Mouse (Mus musculus) lung, postnatal 0 days (tissue): ENCODE measurements around the gene Ppp1r10. TPM values are rescaled to one million over a fixed set of nuclear protein-coding genes. Genes with fewer than 3 reads are reported as not detected.

Experiments used
- ATAC-seq: fragments of 200-750 bp; cut with Nextera tagmentation; 2 replicates; pipeline ENCODE4 v1.8.0; 2017; ENCODE audit warnings: moderate library complexity
- DNase-seq: peaks from one replicate; pipeline ENCODE4 v3.0.0-alpha.2; 2016; ENCODE audit warnings: low spot score
- H3K27ac ChIP-seq: fragments of 300-500 bp; sonication (generic); 2 replicates; pipeline ENCODE4 v1.5.1; 2014; ENCODE audit warnings: antibody characterized with exemption, mild to moderate bottlenecking, low read length, mixed read lengths
- H3K27me3 ChIP-seq: fragments of 300-500 bp; sonication (generic); replicated peaks from 2 replicates; pipeline ENCODE4 v1.6.1; 2014; ENCODE audit warnings: low read length, mixed read lengths; ENCODE audit not compliant: insufficient read depth
- H3K36me3 ChIP-seq: fragments of 300-500 bp; sonication (generic); 2 replicates; pipeline ENCODE4 v1.6.1; 2014; ENCODE audit warnings: low read length, mixed read lengths; ENCODE audit not compliant: insufficient read depth
- H3K4me1 ChIP-seq: fragments of 300-500 bp; sonication (generic); 2 replicates; pipeline ENCODE4 v1.6.1; 2014; ENCODE audit warnings: antibody characterized with exemption, low read depth, low read length, mixed read lengths; ENCODE audit not compliant: insufficient read depth
- H3K4me2 ChIP-seq: fragments of 300-500 bp; sonication (generic); replicated peaks from 2 replicates; pipeline ENCODE4 v1.6.1; 2014; ENCODE audit warnings: low read depth, mild to moderate bottlenecking, low read length, moderate library complexity, mixed read lengths
- H3K4me3 ChIP-seq: fragments of 300-500 bp; sonication (generic); 2 replicates; pipeline ENCODE4 v1.5.1; 2014; ENCODE audit warnings: low read depth, low read length
- H3K9ac ChIP-seq: fragments of 300-500 bp; sonication (generic); replicated peaks from 2 replicates; pipeline ENCODE4 v1.6.1; 2014; ENCODE audit warnings: low read depth, mild to moderate bottlenecking
- H3K9me3 ChIP-seq: fragments of 300-500 bp; sonication (generic); 2 replicates; pipeline ENCODE4 v1.6.1; 2016; ENCODE audit warnings: low read length, mixed read lengths
- CTCF ChIP-seq: IDR thresholded peaks from 2 replicates; pipeline ENCODE4 v1.5.1; 2016; ENCODE audit warnings: antibody characterized with exemption, mild to moderate bottlenecking
- EP300 ChIP-seq: IDR thresholded peaks from 2 replicates; pipeline ENCODE4 v1.6.1; 2016; ENCODE audit warnings: antibody characterized with exemption, mild to moderate bottlenecking, control low read depth
- WGBS: fragments of 180-500 bp; shearing (Covaris S2); extraction: QIAGEN DNeasy Blood & Tissue Kit; methylation state at CpG from one replicate; pipeline ENCODE4 v1.1.7; 2014; 5-methylcytosine and 5-hydroxymethylcytosine counted together
- polyA plus RNA-seq: library from polyadenylated mRNA; unstranded; fragments of >200 nt; fragmentation: Nextera tagmentation; extraction: Ambion mirVana; gene quantifications from 2 replicates; pipeline ENCODE4 v1.2.1, GENCODE M21; 2015

The Ppp1r10 gene
- 21.4 and 23.5 TPM in 2 replicates for polyA plus RNA-seq

GRCm38 (mm10) chr17:35916297-35917142 lies at the start of gene Ppp1r10, which contains the start of gene Mrps18b:
Gene Ppp1r10 (plus strand): TSS chr17:35916434.
Gene Mrps18b (minus strand): TSS chr17:35916389.
- Histone ChIP-seq H3K36me3 (no peaks in the 10 kb centered on the region), H3K4me1 (peaks cover 19% of the 10 kb centered on the region), H3K27me3 (no peaks in the 10 kb centered on the region), H3K4me2 (peak within 1 kb of the TSS; percentile 70), H3K4me3 (peak within 1 kb of the TSS; percentile 76), H3K27ac (peak within 1 kb of the TSS; percentile 99), H3K9me3 (no peaks in the 10 kb centered on the region), H3K9ac (peak within 1 kb of the TSS; percentile 99)
- peak; percentile 100 for DNase-seq
- WGBS = under 1% methylated on average over 83 of the region's 83 CpGs
- TF ChIP-seq EP300 = peak; percentile 81
- TF ChIP-seq CTCF = peak; percentile 77
- peak; percentile 93 for ATAC-seq

GRCm38 (mm10) chr17:35866911-35867890 lies 49.0 kb upstream of the Ppp1r10 start:
- Histone ChIP-seq H3K9me3 (no peaks in the 10 kb centered on the region), H3K4me2 (peak overlapping the region; percentile 88), H3K36me3 (no peaks in the 10 kb centered on the region), H3K9ac (peak overlapping the region; percentile 68), H3K27me3 (no peaks in the 10 kb centered on the region), H3K27ac (peak overlapping the region; percentile 90), H3K4me3 (peak overlapping the region; percentile 51), H3K4me1 (peaks cover 2% of the 10 kb centered on the region; the same call in 1 of the 2 replicates)
- WGBS = 7% methylated on average over 26 of the region's 26 CpGs
- TF ChIP-seq CTCF (peak; percentile 50), EP300 (no peak)
- ATAC-seq (no peak), DNase-seq (peak; percentile 41)

GRCm38 (mm10) chr17:35868165-35868820 lies 47.9 kb upstream of the Ppp1r10 start:
- H3K27ac ChIP-seq = peak overlapping the region; percentile 90
- no peaks in the 10 kb centered on the region for H3K27me3 ChIP-seq
- H3K9me3 ChIP-seq = no peaks in the 10 kb centered on the region
- 21% methylated on average over 16 of the region's 17 CpGs for WGBS
- peak overlapping the region; percentile 68 for H3K9ac ChIP-seq
- H3K4me1 ChIP-seq = peaks cover 2% of the 10 kb centered on the region; the same call in 1 of the 2 replicates
- ATAC-seq (no peak), DNase-seq (peak; percentile 46)
- H3K36me3 ChIP-seq = no peaks in the 10 kb centered on the region
- no peak; the same call in 1 of the 2 replicates for TF ChIP-seq CTCF
- peak overlapping the region; percentile 51 for H3K4me3 ChIP-seq
- H3K4me2 ChIP-seq = peak overlapping the region; percentile 88

- H3K9me3 ChIP-seq = no peaks in the 10 kb centered on the region
- peak overlapping the region; percentile 68 for H3K9ac ChIP-seq
- WGBS = 6% methylated on average over 7 of the region's 7 CpGs
- H3K36me3 ChIP-seq = no peaks in the 10 kb centered on the region
- no peak for TF ChIP-seq CTCF
- TF ChIP-seq EP300 = no peak
- ATAC-seq (no peak), DNase-seq (no peak)
- peaks cover 5% of the 10 kb centered on the region for H3K4me1 ChIP-seq
- peak overlapping the region; percentile 51 for H3K4me3 ChIP-seq
- H3K4me2 ChIP-seq = peak overlapping the region; percentile 88
- H3K27me3 ChIP-seq = no peaks in the 10 kb centered on the region
- peak overlapping the region; percentile 90 for H3K27ac ChIP-seq
Measured at GRCm38 (mm10) chr17:35868961-35869345, 47.3 kb upstream of the Ppp1r10 start.

GRCm38 (mm10) chr17:35869346-35870067 lies 46.7 kb upstream of the Ppp1r10 start:
- Histone ChIP-seq H3K36me3 (no peaks in the 10 kb centered on the region), H3K4me1 (peaks cover 5% of the 10 kb centered on the region), H3K9me3 (no peaks in the 10 kb centered on the region), H3K4me2 (peak overlapping the region; percentile 88), H3K27ac (peak overlapping the region; percentile 90), H3K9ac (peak overlapping the region; percentile 68), H3K4me3 (peak overlapping the region; percentile 51), H3K27me3 (no peaks in the 10 kb centered on the region)
- peak; percentile 76 for DNase-seq
- peak; percentile 21 for ATAC-seq
- peak; percentile 9; the same call in 1 of the 2 replicates for TF ChIP-seq EP300
- no peak for TF ChIP-seq CTCF
- WGBS = under 1% methylated on average over 7 of the region's 7 CpGs
